Mouse (Mus musculus): Measurements from ENCODE around the gene St6gal2. TPM values are rescaled to one million over a fixed set of nuclear protein-coding genes. Genes with fewer than 3 reads are reported as not detected.

Gene St6gal2
- 2.8 and 7.3 TPM in 2 replicates for polyA plus RNA-seq (2012; rRNA removed)

GRCm38 (mm10) chr17:55445250-55446184, at the start of gene St6gal2:
TSS of gene St6gal2 (plus strand) at chr17:55445382.

Other genes with a start within 250 kb of the St6gal2 start
- gene Vmn2r118, start 179.8 kb downstream of the St6gal2 start, polyA plus RNA-seq (2012; rRNA removed), result 0.01 TPM in 1 of 2 replicates, not detected in the other

Measured in central nervous system, embryonic 11.5 days (tissue).